Mouse (Mus musculus): ENCODE data around the gene Psmd14. TPM values are rescaled to one million over a fixed set of nuclear protein-coding genes. Genes with fewer than 3 reads are reported as not detected.

The Psmd14 gene
- total RNA-seq (2021), result 100 to 1,000 TPM in 1 of 2 experiments, 10 to 100 TPM in 1; 99.1 to 101 TPM
- long read RNA-seq, experiment 1, transcript Psmd14-201 (12 exons, 1,541 nt), result major isoform, 68 of 78 reads
- long read RNA-seq, experiment 1, partial matches to known transcripts, result 1 of 78 reads
- long read RNA-seq, experiment 1, other reads (novel, unspliced or antisense), result 8 of 78 reads
- long read RNA-seq, experiment 2, transcript Psmd14-201 (12 exons, 1,541 nt), result major isoform, 99 of 106 reads
- long read RNA-seq, experiment 2, partial matches to known transcripts, result 4 of 106 reads
- long read RNA-seq, experiment 2, other reads (novel, unspliced or antisense), result 3 of 106 reads

DNA sequence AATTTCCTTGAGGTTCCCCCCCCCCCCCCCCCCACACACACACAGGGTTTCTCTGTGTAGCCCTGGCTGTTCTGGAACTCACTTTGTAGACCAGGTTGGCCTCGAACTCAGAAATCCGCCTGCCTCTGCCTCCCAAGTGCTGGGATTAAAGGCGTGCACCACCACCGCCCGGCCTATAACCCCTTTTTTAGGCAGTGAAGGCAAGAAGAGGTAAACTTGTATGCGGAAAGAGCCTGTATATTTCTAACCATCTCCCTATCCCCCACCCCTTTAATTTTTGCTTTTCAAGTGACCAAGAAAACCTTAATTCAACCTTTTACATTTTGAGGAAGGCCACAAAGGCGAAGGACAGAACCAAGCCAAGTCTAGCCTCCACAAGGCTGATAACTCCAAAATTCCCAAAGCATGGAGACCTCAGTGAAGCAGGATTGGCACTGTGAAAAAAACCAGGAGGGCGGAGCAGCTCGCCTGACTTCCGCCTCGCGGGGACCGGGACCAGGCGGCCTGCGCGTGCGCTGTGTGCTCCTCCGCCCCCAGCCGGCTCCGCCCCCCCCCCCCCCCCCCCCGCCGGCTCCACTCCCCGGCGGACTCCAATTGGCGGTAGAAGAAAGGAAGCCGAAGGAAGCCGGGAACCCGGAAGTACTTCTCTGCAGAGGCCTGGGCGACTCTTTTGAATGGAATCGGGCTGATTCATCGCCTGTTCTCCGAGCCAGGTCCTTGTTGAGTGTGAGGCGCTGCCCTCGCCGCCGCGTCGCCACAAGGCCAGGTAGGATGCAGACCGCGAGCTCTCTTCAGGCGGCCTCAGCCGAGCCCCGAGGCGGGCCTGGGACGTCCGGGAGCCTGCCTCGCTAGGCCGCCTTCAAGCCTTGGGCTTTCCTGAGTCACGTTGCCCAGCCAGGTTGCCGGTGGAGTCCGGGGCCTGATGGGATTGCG lies at the start of gene Psmd14:
Gene Psmd14, plus strand, starts transcription at position 587 of the 933 bp plus-strand sequence.
- DNase-seq (ENCODE audit: low spot score in 2 of 2), result peak; percentile 72 to 77

DNA sequence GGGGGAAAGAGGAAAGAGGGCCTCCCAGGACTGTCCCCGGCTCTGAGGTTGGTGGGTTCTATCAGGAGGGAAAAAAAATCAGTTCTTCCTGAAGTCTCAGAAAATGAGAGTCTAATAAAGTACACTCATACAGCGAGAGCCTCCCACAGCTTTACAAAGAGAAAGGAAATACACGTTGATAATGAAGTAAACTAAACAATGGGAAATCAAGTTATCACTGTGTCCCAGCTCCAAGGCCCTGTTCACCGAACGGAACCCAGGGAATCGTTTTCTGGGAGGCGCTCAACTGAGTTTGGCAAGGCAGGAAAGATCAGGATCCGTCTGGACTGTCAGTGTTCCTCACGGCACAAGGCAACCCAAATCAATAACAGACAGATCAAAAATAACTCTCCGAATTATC lies 48.7 kb upstream of the Psmd14 start:
- no peak for DNase-seq (ENCODE audit: low spot score in 2 of 2)

DNA sequence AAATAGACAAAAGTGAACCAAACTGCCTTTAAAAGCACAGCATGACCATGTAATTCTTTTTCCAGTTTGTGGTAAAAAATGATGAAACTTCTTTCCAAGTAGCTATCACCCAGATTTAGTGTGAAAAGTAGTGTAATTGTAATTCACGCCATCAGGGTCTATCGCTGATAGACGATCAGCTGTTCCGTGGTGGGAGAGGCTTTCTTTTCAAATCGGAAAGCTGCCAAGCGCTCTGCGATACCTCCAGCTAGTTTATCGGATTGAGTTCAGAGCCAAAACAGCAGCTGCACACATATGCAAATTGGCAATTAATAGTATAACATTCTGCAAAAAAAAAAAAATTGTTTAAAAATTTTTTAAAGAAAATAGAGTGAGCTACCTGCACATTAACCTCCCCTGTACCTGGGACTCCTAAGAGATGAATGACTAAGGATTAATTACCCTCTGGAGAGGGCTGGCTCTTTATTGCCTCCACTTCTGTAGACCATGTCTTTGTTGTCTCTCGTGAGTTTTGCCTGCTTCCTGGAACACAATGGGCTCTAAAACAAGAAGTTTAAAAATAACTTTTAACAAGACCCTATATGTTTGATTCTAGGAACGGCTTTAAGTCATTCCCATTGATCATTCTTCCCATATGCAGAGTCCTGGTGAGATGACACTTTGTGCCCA lies 47.8 kb upstream of the Psmd14 start:
- DNase-seq (ENCODE audit: low spot score in 2 of 2), result no peak

DNA sequence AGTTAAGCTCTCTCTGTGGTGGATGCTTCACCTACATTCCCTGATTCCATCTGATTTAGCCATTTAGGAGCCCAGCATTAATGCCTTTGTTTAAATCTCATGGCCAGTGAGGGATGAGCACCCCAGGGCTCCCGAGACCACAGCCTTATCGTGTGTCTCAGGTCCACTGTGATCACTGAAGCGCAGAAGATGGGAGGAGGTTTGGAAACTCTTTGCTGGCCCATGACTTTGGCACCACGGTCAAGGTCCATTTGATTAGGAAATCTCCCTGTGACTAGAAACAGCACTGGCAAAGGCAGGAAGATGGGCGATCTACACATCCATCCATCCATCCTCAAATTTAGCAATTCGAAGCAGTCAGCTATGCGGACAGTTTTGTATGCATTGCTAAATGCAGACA lies 44.1 kb upstream of the Psmd14 start:
- DNase-seq (ENCODE audit: low spot score in 2 of 2), result no peak

DNA sequence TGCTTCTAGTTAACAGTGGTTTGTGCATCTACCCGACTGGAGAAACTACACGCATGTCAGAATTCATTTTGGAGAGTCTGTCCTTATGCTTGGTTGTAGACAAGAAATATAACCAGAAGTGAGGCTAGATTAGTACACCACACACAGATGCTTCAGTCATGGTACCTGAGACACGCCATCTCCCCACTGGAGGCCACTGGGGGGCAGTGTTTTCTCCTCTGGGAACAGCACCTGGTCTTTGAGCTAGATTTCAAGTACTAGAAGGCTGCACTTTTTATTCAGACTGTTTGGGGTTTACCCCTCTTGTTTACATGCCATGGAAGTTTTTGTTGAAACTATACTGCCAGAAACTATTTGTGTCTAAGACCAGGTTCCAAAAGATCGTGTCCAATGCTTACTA lies 43.2 kb upstream of the Psmd14 start:
- DNase-seq (ENCODE audit: low spot score in 2 of 2), result peak in 1 of 2 experiments; percentile 16

DNA sequence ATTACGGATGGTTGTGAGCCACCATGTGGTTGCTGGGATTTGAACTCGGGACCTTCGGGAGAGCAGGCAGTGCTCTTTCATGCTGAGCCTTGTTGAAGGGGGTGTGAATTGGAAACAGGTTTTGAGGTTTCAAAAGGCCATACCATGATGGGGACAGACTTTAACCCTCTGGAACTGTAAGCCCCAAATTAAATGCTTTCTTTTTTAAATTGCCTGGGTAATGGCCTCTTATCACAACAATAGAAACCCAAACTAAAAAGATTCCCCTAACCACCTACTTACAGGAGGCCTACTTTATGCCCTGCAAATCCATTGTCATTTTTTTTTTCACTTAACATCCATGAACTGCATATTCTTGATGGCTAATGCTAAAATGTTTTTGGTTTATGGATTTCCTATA lies 36.9 kb upstream of the Psmd14 start:
- DNase-seq (ENCODE audit: low spot score in 2 of 2), result no peak

DNA sequence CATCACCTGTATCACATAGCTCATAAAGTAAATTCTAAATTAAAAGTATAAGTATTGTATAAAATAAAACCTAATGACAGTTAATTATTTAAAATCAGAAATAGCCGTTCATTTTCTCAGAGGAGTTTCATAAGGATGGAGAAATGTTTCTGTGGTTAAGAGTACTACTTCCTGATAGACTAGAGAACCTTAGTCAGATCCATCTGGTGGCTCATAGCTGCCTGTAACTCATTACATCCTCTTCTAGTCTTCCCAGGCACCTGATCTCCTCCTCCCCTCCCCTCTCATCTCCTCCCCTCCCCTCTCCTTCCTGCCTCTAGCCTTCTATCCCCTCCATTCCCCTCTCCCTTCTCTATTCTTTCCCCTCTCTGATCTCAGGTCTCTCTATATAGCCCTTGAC lies 29.9 kb upstream of the Psmd14 start:
- DNase-seq (ENCODE audit: low spot score in 2 of 2), result no peak

DNA sequence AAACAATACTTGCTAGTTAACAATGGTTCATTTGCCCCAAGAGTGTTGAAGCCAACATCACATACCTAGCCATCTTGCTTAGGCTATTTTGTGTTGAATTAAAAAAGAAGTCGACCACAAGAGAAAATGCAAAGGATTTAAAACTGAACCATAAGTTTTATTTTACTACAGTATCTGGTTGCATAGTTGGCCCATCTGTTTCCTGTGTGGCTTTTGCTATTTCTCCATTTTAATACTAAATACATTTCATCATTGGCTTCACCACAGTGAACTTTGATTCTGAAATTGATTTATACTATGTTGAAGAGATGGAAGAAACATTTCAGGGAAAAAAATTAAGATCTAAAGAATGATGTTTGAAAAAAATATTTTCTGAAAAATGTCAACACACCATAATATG lies 25.0 kb upstream of the Psmd14 start:
- no peak for DNase-seq (ENCODE audit: low spot score in 2 of 2)

DNA sequence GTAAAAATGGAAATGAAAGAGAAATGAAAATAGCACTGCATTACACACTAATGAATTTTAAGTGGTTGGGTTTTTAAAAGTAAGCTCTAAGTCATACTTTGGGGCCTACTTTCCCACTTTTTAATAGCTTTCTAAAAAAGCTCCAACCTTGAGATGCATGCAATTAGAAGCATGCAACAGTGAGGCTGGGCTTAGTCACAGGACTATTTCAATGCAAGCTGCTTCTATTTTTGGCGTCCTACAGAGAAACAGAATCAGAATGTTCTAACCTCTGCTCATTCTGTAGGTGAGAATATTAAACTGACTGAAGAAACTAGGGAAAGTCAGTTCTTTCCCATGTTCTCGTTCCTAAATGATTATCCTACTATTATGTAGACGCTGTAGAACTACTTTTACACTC lies 22.4 kb upstream of the Psmd14 start:
- no peak for DNase-seq (ENCODE audit: low spot score in 2 of 2)

DNA sequence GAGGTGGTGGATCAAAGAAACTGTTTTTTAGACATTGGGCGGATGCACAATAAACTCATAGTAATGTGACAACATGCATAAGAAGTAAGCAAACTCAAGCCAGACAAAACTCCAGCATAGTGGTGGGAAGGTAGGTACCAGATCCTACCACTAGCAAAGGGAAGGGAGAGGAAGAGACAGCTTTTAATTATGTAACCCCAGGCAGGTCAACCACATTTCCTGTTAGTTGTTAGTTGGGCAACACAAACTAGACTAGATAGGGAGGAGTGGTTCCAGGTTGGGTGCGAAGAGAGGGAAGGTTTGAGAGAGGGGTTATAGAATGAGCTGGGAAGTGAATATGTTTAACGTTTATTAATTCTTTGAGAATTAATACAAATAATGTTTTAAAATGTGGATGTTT lies 1.9 kb upstream of the Psmd14 start:
- DNase-seq (ENCODE audit: low spot score in 2 of 2), result no peak

DNA sequence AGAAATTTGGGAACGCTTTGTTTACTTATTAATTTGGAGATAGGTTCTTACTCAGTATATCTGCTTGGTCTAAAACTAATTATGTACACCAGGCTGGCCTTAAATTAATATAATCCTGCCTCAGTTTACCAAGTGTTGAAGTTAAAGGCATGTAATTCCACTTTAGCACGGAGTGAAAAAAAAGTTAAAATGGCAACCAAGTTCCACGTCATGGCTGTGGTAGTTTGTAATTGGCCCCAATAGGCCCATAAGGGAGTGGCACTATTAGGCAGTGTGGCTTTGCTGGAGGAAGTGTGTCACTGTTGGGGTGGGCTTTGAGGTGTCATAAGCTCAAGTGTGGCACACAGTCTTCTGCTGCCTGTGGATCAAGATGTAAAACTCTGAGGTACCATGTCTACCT lies 1.0 kb downstream of the Psmd14 start:
- no peak for DNase-seq (ENCODE audit: low spot score in 2 of 2)

DNA sequence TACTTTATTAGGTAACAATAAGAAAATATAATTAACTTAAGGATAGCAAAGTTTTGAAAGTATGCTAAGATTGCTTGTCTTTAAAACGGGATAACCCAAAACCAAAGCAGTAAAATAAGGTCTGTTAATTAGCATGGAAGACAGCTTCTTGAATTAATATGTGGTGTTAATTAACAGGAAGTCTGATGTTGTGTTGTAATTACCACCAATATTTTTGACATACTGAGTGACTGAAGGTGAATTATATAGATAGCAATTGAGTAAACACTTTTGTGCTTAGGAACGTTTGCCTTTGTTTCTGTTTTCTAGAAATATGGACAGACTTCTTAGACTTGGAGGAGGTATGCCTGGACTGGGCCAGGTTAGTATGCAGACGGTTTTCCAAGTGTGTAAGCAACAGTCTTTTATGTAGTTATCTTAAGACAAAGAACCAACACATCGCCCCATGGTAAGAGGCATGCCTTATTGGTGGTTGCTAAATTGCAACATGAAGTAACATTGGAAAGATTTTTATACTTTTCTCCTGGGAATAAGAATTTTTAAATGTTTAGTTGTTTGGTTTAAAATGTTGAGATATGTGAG lies 11.0 kb downstream of the Psmd14 start:
- DNase-seq (ENCODE audit: low spot score in 2 of 2), result no peak

DNA sequence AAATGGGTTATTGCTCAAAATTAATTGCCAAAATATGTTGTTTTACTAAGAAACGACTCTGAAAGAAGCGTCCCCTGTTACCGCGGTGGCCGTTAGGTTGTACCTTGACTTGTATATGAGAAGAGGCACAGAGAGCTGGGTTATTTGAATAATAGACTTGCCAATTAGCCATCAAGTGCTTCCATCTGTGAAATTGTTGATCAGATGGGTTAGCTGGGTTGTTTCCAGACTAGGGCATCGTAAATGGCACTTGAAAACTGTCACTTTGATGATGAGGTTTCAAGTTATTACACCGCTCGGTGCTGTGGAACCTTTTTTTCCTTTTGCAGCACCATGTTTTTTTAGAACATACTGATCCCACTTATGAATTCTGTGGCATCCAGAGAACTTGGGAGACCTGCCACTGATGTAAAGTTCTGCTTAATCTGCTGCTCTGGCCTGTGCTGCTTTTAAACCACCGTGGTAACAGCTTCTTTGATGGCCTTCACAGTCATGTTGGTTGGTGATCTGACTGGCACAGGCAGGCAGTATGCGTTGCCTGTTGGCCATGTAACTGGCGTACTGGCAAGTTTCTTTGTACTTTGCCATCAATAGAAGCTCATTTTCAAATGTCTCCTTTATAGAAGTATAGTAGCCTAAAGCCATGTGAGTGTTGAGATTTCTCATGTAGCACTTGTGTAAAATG lies 21.4 kb downstream of the Psmd14 start:
- DNase-seq (ENCODE audit: low spot score in 2 of 2), result no peak

DNA sequence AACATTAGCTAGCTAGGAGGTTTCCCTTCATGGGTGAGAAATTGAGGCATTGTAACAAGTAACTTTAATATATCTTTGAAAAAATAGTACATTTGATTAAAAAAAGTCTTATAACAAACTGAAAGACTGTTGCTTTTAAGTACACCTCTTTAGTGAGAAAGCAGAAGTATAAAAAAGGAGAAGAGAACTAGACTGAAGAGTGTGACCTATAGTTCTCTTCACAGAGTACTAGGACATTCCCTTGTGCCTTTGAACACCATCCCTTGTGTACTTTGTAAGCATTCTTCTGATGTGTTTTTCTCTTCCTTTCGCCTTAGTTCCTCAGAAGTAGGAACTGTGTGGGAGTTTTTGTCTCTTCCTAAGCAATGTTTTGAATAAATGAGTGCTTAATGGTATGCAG lies 22.7 kb downstream of the Psmd14 start:
- no peak for DNase-seq (ENCODE audit: low spot score in 2 of 2)

DNA sequence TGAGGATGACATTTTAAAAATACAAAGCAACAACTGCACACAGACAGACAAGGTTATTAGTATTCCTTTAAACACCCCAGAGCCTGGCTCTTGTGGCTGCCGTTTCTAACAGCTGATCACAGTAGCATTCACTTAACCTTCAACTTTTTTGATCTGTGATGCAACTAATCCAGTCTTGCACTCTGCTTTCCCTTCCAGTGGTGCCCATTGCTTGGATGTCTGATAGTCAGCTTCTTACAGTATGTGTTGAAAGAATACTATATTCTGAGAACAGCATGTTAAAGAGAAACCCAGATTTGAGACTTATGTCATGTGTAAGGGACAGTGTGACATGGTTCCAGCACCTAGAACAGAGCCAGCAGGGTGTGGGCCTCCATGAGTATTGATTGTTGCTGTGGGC lies 34.6 kb downstream of the Psmd14 start:
- DNase-seq (ENCODE audit: low spot score in 2 of 2), result no peak

DNA sequence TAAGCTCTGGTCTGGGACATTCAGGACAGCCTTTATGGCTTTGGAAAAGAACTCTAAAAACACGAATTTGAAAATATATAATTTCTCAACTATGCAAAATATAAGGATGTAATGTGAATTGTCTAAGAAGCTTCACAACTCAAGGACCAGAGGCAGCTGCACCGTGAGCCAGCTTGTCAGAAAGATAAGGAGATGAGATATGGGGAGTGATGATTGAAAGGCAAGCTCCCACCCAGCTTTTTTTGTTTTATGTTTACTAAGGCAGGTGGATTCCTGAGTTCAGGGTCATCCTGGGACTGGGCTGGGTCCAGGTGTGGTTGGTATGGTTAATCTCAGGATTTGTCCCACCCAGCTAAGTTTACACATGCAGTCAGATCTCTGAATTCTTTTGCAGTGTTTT lies 35.1 kb downstream of the Psmd14 start:
- DNase-seq (ENCODE audit: low spot score in 2 of 2), result no peak

DNA sequence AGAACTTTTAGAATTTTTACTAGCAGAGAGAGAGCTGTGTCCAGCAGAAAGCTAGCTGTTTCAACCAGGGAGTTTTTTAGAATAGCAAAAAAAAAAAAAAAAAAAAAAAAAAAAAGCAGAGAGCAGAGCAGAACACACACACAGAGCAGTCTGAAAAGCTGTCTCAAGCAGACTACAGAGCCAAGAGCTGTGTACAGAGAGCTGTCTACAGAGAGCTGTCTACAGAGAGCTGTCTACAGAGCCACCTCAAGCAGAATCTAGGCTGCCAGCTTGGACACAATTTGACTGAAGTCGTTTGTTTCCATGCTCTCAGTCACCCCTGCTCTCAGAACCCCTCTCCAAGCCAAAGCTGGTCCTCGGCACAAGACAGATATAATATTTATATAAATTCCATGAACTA lies 35.9 kb downstream of the Psmd14 start:
- no peak for DNase-seq (ENCODE audit: low spot score in 2 of 2)

DNA sequence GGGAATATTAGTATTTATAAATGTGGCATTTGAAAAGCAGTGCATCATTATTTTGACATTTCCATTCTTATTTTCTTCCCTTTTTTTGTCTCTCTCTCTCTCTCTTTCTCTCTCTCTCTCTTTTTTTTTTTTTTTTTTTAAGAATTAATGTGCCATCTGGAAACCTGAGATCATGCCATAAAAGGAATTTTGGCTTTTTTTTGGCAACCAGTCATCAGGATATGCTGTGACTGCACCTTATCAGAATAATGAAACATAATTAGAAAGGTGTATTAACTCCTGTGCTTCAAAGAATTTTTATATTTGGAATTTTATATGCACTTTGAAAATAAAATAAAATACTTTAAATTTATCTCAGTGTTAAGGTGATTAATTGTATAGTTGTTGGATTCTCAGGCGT lies 39.2 kb downstream of the Psmd14 start:
- no peak for DNase-seq (ENCODE audit: low spot score in 2 of 2)

DNA sequence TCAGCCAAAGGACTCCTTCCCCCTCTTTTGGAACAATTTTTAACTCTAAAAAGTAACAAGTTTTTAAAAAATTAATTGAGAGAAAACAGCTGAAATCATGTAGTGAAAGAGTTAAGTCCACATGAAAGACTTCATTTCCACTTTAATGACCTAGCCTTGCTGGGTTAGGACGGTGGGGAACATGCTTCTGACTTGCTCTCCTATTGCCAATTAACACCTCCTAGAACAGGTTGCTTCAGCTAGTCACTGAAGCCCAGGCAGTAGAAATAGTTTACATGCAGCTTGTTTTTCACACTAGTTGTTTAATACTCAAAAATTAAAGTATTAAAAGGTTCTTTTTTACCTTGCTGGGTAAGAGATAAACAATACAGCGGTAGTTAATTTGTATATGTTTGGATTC lies 39.8 kb downstream of the Psmd14 start:
- no peak for DNase-seq (ENCODE audit: low spot score in 2 of 2)

DNA sequence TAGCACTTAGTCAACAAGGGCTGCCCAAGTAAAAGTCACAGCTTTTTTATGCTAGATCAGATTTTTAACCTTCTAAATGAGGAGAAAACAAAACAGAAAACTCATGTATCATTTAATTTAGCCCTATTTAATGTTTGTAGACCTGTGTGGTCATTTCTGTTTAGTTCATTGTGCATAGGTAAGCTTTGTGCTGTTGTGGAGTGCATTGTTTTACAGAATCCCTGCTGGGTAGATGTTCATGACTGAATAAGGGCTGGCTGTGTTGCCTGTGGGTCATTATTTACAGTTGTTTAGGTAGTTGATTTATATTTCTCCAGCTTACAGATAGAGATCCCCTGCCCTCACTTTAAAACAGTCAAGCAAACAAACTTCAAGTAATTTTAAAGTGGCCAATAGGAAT lies 40.9 kb downstream of the Psmd14 start:
- no peak for DNase-seq (ENCODE audit: low spot score in 2 of 2)

DNA sequence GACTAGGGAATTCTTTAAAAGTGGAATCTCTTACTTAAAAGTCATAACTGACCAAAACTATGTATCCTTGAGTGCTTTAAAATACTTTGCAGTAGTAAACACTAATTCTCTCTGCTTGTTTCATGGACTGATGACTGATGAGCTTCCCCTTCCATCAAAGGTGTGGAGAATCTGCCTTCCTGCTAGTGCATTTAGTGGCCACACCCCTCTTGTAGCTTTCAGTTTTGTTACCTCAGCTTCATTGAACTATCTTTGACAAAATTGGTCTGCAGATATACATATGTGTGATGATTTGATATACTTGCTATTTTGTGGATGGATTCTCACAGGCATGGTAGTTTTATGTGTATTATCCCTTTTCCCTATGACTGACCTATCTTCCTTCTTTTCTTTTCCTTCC lies 43.5 kb downstream of the Psmd14 start:
- no peak for DNase-seq (ENCODE audit: low spot score in 2 of 2)
